Mouse (Mus musculus) lung, postnatal 25 days (tissue): ENCODE data around the gene Zfp213.
"Not testable (repeated sequence)": the region's sequence is repeated elsewhere in the genome, so short reads cannot be mapped to it uniquely, and the experiment has no call there.

Source experiments
- DNase-seq: peaks from one replicate; pipeline ENCODE4 v3.0.0; 2022; ENCODE audit warnings: low spot score

Gene Zfp213

GRCm38 (mm10) chr17:23543983-23544382 lies 20.1 kb downstream of the Zfp213 start:
- DNase-seq, result no peak

- peak; percentile 66 for DNase-seq
Measured at GRCm38 (mm10) chr17:23543325-23543724, 20.7 kb downstream of the Zfp213 start.

DNA sequence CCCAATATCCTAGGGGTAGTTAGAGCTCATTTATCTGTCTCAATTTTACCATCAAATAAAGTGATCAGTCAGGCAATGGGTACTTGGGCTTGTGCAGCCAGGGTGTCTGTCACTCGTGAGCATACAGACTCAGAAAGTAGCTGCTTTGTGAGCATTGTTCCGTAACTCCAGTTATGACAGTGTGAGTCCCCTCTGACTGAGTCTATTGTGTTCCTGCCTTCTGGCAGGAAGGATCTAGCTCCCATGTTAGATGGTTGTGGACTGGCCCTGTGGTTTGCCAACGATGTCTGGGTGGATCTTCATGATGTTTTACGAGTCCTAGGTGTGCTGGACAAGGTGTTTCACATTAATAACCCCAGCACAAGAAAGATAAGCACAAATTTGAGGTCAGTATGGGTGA lies 21.2 kb downstream of the Zfp213 start:
- DNase-seq, result no peak

DNA sequence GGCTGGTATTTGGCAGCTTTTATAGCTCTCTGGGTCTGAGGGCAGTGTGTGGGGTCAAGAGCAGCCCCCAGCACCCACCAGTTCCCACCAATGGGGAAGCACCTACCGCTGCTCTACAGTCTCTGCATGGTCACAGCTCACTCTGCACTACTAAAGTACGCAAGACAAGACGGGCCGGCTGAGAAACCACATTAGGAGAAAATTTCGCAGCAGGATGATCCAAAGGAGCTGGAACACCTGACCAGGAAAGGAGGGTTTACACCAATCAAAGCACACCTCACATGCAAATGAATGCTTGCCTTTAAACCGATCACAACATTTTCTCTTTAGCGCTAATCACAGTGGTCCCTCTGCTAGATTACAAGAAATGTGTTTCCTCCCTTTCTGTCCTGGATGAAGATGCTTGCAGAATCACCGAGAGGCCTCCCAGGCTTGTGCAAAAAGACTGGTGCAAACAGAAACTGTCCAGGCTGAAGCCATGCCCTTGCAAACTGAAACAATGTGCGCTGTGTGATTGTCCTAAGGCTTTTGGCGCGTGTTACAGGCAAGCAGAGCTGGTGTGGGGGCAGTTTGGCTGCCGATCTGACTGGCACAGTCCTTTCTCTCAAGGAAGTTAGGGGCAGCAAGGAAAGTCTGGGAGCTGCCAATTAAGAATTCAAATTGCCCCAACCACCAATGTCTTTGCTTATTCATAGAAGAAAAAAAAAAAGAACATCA lies 21.9 kb downstream of the Zfp213 start:
- DNase-seq, result no peak

GRCm38 (mm10) chr17:23540605-23541475 lies 23.2 kb downstream of the Zfp213 start:
- DNase-seq, result no peak

GRCm38 (mm10) chr17:23540106-23540505 lies 23.9 kb downstream of the Zfp213 start:
- DNase-seq, result no peak

DNA sequence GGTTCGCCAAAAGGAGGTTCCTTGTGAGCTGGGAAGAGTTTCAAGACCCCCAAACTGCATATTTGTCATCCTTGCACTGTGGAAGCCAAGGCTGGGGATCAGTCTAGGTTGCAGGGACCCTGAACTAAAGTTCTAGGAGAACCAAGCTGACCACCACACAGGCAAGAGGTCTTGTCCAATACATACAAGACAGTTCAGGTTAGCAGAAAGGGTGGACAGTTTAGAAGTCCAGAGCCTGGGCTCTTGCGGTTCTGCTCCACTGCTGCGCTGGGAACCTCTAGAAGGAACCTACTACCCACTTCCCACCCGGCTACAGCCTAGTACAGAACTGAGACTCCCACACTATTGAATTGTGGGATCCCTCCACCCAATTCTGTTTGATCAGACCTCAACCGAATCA lies 24.4 kb downstream of the Zfp213 start:
- DNase-seq, result no peak

- no peak for DNase-seq
Measured at GRCm38 (mm10) chr17:23538299-23539015, 25.6 kb downstream of the Zfp213 start.

GRCm38 (mm10) chr17:23537554-23538255 lies 26.3 kb downstream of the Zfp213 start:
- no peak for DNase-seq

DNA sequence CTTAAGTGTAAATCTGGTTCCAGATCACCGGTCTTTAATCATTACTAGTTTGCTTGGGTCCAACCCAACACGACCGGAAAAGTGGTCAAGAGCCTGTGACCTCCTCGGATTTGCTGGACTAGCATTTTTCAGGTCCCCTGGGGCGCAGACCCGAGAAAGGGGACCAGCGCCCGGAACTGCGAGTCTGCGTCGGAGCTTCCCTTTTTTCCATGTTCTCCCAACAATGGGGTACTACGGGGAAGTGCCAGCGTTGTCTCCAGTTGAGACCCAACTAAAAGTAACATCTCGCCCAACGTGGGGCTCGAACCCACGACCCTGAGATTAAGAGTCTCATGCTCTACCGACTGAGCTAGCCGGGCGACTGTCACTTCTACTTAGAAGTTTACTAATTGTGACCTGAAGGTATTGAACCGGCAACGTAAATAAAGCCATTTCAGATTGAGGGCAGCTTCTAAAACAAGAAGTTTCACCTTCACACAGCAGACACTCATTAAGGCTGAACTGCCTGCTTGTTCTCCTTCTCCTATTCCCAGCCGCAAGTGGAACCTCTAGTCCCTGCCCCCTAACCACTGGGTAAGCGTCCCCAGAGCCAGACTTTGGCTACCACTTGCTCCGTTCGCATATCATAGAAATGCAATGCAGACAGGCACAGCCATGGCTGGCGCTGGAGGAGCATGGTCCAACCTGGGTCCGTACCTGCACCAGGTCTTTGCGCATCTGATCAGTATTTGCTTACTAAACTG lies 28.8 kb downstream of the Zfp213 start:
- DNase-seq, result not testable (repeated sequence)

DNA sequence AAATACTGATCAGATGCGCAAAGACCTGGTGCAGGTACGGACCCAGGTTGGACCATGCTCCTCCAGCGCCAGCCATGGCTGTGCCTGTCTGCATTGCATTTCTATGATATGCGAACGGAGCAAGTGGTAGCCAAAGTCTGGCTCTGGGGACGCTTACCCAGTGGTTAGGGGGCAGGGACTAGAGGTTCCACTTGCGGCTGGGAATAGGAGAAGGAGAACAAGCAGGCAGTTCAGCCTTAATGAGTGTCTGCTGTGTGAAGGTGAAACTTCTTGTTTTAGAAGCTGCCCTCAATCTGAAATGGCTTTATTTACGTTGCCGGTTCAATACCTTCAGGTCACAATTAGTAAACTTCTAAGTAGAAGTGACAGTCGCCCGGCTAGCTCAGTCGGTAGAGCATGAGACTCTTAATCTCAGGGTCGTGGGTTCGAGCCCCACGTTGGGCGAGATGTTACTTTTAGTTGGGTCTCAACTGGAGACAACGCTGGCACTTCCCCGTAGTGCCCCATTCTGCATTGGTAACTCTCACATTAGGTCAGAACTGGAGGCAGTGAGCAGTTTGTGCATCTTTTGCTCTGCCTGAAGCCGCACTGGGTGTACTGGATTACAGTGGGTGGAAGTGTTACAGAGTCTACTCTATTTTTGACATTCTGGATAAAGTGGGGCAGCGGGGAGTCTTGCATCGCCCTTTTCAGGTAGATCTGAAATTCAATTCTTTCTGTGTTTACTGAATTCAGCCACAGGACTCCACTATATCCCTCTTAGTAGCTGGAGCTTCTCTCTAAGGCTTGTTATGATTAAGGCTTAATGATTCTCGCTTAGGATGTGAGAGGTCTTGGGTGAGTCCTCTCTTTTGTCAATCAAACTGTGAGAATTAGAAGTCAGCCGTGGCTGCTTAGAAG lies 30.2 kb downstream of the Zfp213 start:
- DNase-seq, result not testable (repeated sequence)

DNA sequence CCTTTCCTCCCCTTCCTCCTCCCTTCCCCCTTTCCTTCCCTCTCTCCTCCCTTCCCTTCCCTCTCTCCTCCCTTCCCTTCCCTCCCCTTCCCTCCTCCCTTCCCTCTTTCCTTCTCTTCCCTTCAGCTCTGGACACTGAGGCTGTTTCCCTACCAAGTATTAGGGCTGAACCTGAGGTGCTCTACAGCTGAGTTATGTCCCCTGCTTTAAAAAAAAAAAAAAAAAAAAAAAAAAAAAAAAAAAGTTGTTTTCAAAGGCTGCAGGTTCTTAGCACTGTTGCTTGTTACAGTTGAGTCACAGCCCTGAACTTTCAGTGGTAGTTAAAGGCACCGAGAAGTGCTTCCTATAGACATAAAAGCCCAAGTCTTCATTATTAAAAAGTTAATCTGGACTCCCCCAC lies 32.6 kb downstream of the Zfp213 start:
- DNase-seq, result not testable (repeated sequence)

GRCm38 (mm10) chr17:23522941-23523732 lies 40.9 kb downstream of the Zfp213 start:
- not testable (repeated sequence) for DNase-seq

DNA sequence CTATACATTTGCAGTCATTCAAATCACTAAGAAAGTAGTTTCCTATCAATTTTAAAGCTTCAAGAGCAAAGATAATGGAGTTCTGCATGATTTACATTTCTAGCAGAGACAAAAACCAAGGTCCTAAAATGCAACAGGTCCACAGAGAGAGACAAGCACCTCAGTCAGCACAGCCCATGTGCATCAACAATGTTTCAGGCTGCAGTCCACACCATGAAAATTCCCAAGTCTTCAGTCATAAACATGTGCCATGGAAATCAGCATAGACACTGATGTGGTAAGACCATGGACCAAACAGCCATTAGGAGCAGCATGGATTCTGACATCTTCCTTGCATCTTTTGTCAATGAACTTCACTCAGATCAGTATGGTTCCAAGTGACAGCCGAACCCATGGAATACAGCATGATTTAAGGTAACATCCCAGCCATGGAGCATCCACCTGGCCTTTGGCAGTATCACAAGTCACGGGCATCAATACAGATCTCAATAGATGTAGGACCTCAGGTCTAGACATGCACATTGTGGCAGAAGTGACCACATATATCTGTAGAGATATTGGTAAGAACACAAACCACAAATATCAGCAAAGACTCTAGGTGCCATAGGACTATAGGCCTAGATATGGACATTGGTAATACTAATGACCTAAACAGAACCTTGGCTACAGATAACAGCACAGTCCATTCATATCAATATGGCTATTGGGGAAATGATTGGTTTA lies 45.2 kb downstream of the Zfp213 start:
- no peak for DNase-seq
